Mouse (Mus musculus) neural tube, embryonic 14.5 days (tissue): ENCODE measurements around the gene Gng11. TPM values are rescaled to one million over a fixed set of nuclear protein-coding genes. Genes with fewer than 3 reads are reported as not detected.

Source experiments
- ATAC-seq: fragments of 200-750 bp; cut with Nextera tagmentation; 2 replicates; pipeline ENCODE4 v1.8.0; 2017; ENCODE audit warnings: low read depth, mild to moderate bottlenecking, moderate TSS enrichment, moderate library complexity
- H3K27ac ChIP-seq: fragments of 300-500 bp; sonication (generic); 2 replicates; pipeline ENCODE4 v1.5.1; 2014; ENCODE audit warnings: low read depth, mild to moderate bottlenecking, control low read depth, low read length, moderate library complexity, mixed read lengths
- H3K27me3 ChIP-seq: fragments of 300-500 bp; sonication (generic); 2 replicates; pipeline ENCODE4 v1.6.1; 2014; ENCODE audit warnings: low read length; ENCODE audit not compliant: control insufficient read depth, insufficient read depth
- H3K36me3 ChIP-seq: fragments of 300-500 bp; sonication (generic); 2 replicates; pipeline ENCODE4 v1.6.1; 2014; ENCODE audit warnings: low read length, mixed read lengths; ENCODE audit not compliant: control insufficient read depth, insufficient read depth
- H3K4me1 ChIP-seq: fragments of 300-500 bp; sonication (generic); 2 replicates; pipeline ENCODE4 v1.6.1; 2014; ENCODE audit warnings: low read length; ENCODE audit not compliant: control insufficient read depth, insufficient read depth
- H3K4me2 ChIP-seq: fragments of 300-500 bp; sonication (generic); 2 replicates; pipeline ENCODE4 v1.6.1; 2014; ENCODE audit warnings: mild to moderate bottlenecking, low read depth, low read length, control low read depth
- H3K4me3 ChIP-seq: fragments of 300-500 bp; sonication (generic); 2 replicates; pipeline ENCODE4 v1.5.1; 2014; ENCODE audit warnings: low read depth, low read length, control low read depth, mixed read lengths
- H3K9ac ChIP-seq: fragments of 300-500 bp; sonication (generic); replicated peaks from 2 replicates; pipeline ENCODE4 v1.6.1; 2014; ENCODE audit warnings: low read depth, mild to moderate bottlenecking, control low read depth, low read length, mixed read lengths
- H3K9me3 ChIP-seq: fragments of 300-500 bp; sonication (generic); 2 replicates; pipeline ENCODE4 v1.6.1; 2016; ENCODE audit warnings: low read length; ENCODE audit not compliant: control insufficient read depth
- WGBS: fragments of 180-500 bp; shearing (Covaris S2); extraction: QIAGEN DNeasy Blood & Tissue Kit; methylation state at CpG from one replicate; pipeline ENCODE4 v1.1.7; 2014; 5-methylcytosine and 5-hydroxymethylcytosine counted together
- polyA plus RNA-seq: library from polyadenylated mRNA; unstranded; fragments of >200 nt; fragmentation: Nextera tagmentation; extraction: Ambion mirVana; gene quantifications from 2 replicates; pipeline ENCODE4 v1.2.1, GENCODE M21; 2014

Gng11 gene
- 15.9 and 34.6 TPM in 2 replicates for polyA plus RNA-seq

DNA sequence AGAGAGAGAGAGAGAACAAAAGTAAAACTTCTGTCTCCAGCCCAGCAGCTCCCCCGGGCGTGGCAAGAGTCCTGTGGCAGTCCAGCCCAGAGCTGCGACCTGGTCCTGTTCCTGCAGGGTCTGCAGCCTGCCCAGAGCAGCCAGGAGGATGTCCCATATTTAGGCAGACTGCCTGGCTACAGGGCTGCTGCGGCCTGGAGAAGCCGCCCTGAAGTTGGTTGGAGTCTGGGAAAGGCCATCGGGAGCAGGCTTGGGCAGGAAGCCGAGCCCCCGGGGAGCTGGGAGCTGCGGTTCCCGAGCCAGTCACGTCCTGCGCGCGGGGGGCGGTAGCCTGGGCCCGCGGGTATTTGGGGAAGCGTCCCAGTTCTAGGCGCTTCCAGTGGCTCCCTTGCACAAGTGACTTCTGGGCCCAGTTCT, at the start of gene Gng11:
Gene Gng11, plus strand, starts transcription at position 15 of the 417 bp plus-strand sequence.
- no peaks in the 10 kb centered on the region for H3K27me3 ChIP-seq
- H3K9ac ChIP-seq, result peak within 1 kb of the TSS; percentile 28; the same call in 1 of the 2 replicates
- WGBS, result 1% methylated on average over 19 of the region's 19 CpGs
- no peaks in the 10 kb centered on the region for H3K9me3 ChIP-seq
- H3K4me2 ChIP-seq, result peak within 1 kb of the TSS; percentile 42
- H3K4me1 ChIP-seq, result no peaks in the 10 kb centered on the region
- H3K27ac ChIP-seq, result peak within 1 kb of the TSS; percentile 48
- peak; percentile 72 for ATAC-seq
- no peaks in the 10 kb centered on the region for H3K36me3 ChIP-seq
- H3K4me3 ChIP-seq, result peak within 1 kb of the TSS; percentile 27

DNA sequence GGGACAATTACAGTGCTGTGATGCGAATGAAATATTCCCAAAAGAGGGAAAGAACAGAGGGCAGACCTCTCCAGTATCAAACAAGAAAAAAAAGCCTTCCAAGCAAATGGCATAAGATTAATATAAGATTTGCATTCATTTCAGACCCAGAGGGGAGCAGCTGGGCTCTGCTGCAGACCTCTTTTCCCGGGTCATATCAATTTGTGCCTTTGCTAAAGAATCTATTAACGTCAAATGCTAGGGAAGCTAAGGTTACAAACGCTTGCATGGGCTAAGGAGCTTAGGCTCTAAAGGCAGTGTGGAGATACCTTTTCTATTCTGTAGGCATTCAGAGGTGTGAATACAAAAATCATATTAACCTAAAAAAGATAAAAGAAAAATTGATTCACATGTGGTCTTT, 48.7 kb upstream of the Gng11 start:
- Histone ChIP-seq H3K27ac (no peak overlapping the region), H3K4me1 (no peaks in the 10 kb centered on the region), H3K4me3 (no peak overlapping the region), H3K9me3 (no peaks in the 10 kb centered on the region), H3K4me2 (no peak overlapping the region), H3K36me3 (no peaks in the 10 kb centered on the region), H3K9ac (no peak overlapping the region), H3K27me3 (no peaks in the 10 kb centered on the region)
- WGBS, result 42% methylated on average over 4 of the region's 4 CpGs
- no peak for ATAC-seq

DNA sequence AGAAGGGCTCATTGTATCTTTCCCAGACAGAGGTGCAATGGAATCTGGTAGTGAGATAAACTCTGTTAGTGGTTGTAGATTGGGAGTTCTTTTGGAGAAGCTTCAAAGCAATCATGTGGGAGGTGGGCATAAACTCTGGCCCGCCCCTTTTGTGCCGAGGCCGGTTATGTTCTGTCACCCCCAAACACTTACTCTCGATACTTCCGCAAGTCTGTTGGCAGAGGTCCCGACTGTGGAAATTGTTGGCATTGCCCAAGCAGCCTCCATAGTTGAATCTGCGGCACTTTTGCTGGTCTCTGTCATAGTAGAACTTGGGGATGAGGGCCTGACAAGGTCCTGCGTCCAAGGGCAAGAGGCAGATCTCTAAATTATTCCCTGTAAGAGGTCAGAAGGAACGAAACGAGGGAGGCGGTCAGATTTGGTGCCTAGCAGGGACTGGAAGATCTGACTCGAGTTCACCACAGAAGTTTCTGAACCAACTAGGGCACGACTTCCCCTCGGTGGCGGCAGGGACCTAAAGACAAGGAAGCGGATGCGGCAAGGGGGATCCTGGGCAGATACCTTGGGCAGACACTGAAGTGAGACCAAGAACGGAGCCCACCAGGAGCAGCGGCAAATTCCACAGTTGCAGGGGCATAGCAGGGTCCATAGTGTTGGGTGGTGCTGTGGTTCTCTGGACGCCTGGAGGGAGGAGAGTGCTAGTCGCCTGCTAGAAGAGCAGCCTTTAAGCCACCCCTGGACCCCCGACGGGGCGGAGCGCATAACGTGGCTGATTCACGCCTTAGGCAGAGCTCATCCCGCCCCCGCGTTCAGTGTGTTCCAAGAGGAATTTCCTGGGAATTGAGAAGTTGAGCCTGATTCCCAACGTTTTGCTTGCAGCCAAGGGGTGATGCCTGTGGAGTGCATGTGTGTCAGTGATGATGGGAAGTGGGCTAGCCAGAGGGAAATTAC, 35.8 kb upstream of the Gng11 start:
- Histone ChIP-seq H3K27ac (no peak overlapping the region), H3K36me3 (no peaks in the 10 kb centered on the region), H3K4me2 (peak overlapping the region; percentile 14; the same call in 1 of the 2 replicates), H3K4me1 (no peaks in the 10 kb centered on the region), H3K27me3 (no peaks in the 10 kb centered on the region), H3K9me3 (no peaks in the 10 kb centered on the region), H3K4me3 (no peak overlapping the region), H3K9ac (no peak overlapping the region)
- no peak for ATAC-seq
- WGBS, result 30% methylated on average over 31 of the region's 31 CpGs

DNA sequence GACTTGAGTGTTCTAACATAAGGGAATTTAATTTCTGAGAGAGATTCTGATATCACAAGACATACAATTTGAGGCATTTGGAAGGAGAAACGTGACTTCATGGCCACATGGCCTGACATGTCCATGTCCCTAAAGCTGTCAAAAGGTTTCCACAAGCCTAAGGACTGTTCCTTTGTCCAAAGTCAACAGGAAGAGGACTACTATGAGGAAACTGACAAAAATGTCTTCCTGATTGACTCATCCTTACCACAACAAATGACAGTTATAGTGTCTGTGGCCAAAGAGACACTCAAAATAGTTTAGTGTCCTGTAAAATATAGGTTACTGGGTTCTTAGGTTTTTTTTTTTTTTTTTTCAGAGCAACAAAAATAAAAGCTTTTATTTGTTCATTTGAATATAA, 30.0 kb upstream of the Gng11 start:
- Histone ChIP-seq H3K36me3 (no peaks in the 10 kb centered on the region), H3K9ac (no peak overlapping the region), H3K4me1 (no peaks in the 10 kb centered on the region), H3K27me3 (no peaks in the 10 kb centered on the region), H3K4me3 (no peak overlapping the region), H3K9me3 (no peaks in the 10 kb centered on the region), H3K27ac (no peak overlapping the region), H3K4me2 (no peak overlapping the region)
- no peak for ATAC-seq
- 85% methylated on average over 1 of the region's 1 CpGs for WGBS

DNA sequence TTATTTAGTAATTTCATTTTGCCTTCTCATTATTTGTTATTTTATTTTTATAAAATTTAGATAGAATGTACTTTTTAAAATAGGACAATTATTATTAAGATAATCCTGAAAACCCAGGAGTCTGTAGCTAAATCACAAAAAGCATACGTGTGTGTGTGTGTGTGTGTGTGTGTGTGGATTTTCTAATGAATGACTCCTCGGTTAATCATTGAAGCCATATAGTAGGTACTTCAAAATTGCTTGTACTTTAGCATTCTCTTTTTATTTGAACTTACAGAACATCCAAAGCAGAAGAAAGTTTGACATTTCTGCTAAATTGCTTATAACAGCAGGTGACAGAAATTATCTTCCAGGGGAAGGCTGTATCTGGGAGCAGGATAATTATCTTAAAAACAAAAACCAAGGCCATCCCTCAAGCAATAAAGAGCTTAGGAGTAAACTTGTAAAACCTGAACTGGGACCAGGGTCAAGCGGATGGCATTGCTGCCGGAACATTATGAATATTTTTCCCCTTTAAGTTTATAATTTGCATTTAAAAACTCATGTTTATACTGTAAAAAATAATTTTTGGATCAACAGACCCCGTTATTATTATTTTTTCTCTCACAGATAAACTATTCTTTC, 20.9 kb upstream of the Gng11 start:
- Histone ChIP-seq H3K27me3 (no peaks in the 10 kb centered on the region), H3K9ac (no peak overlapping the region), H3K4me1 (no peaks in the 10 kb centered on the region), H3K4me2 (no peak overlapping the region), H3K9me3 (no peaks in the 10 kb centered on the region), H3K36me3 (no peaks in the 10 kb centered on the region), H3K4me3 (no peak overlapping the region), H3K27ac (no peak overlapping the region)
- WGBS, result 86% methylated on average over 5 of the region's 5 CpGs
- ATAC-seq, result no peak

DNA sequence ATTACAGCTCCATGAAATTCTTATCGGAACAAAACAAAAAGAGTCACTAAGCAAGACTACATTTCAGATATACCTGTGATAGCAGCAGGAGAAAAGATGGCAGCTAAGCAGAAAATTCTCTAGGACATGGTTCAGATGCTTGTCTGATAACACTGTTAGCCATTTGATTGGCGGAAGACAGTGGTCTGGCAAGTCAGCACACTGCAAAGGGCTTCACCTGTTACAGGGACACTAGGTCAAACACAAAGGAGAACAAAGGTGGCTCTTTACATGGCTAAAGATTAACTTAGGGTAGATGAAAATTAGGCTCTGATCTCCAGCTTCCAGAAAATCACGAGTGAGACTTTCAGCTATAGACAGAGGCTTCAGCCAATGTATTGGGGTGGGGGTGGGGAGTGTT, 15.0 kb upstream of the Gng11 start, which contains the start of gene Tfpi2:
Gene Tfpi2, minus strand, starts transcription at position 170 of the 400 bp plus-strand sequence.
- Histone ChIP-seq H3K36me3 (no peaks in the 10 kb centered on the region), H3K4me2 (no peak within 1 kb of the TSS), H3K27ac (no peak within 1 kb of the TSS), H3K4me1 (no peaks in the 10 kb centered on the region), H3K9ac (no peak within 1 kb of the TSS), H3K4me3 (no peak within 1 kb of the TSS), H3K9me3 (no peaks in the 10 kb centered on the region), H3K27me3 (no peaks in the 10 kb centered on the region)
- WGBS, result 79% methylated on average over 3 of the region's 3 CpGs
- ATAC-seq, result no peak

DNA sequence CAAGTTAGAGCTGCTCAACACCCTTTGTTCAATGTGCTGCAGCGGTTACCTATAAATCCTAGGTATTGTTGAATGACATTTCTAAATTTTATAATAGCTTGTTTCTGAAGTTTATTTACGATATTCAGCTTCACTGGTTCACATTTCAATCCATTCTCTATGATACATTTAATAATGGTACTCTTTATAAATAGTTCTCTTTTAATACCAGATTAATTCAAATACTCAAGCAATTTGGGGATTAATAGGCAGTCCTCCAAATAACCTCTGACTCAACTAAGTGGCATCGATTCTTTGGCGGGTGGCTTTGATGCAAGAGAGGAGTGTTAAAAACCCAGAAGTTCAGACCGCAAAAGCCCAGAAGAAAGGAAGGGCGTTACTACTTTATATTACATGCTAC, 10.2 kb upstream of the Gng11 start, which contains the start of gene Gngt1:
Gene Gngt1, plus strand, starts transcription at position 301 of the 400 bp plus-strand sequence.
- no peaks in the 10 kb centered on the region for H3K36me3 ChIP-seq
- H3K27me3 ChIP-seq, result no peaks in the 10 kb centered on the region
- H3K4me2 ChIP-seq, result no peak within 1 kb of the TSS
- no peak within 1 kb of the TSS for H3K9ac ChIP-seq
- no peak within 1 kb of the TSS for H3K4me3 ChIP-seq
- no peaks in the 10 kb centered on the region for H3K4me1 ChIP-seq
- H3K27ac ChIP-seq, result no peak within 1 kb of the TSS
- WGBS, result 86% methylated on average over 6 of the region's 6 CpGs
- ATAC-seq, result no peak
- H3K9me3 ChIP-seq, result no peaks in the 10 kb centered on the region

DNA sequence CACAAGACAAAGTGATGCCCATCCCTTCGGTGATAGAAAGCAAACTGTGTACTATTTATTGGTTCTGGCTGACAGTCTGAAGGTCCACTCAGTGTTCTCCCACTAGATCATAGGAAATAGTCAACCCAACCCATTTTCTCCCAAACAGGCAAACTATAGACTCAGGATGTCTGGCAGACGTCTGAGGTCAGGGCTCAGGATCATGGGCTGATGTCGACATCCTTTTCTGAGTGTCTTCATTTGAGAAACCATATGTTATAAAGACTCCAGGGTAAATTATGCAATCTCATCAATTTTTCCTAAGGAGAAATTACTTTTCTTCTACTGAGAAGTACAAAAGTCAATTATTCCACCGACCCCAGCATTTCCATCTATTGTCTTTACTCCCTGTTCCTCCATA, 5.6 kb upstream of the Gng11 start:
- H3K4me2 ChIP-seq, result no peak overlapping the region
- H3K4me3 ChIP-seq, result no peak overlapping the region
- H3K9ac ChIP-seq, result no peak overlapping the region
- no peak overlapping the region for H3K27ac ChIP-seq
- no peaks in the 10 kb centered on the region for H3K27me3 ChIP-seq
- H3K36me3 ChIP-seq, result no peaks in the 10 kb centered on the region
- WGBS, result 85% methylated on average over 4 of the region's 4 CpGs
- no peaks in the 10 kb centered on the region for H3K4me1 ChIP-seq
- ATAC-seq, result no peak
- H3K9me3 ChIP-seq, result no peaks in the 10 kb centered on the region

DNA sequence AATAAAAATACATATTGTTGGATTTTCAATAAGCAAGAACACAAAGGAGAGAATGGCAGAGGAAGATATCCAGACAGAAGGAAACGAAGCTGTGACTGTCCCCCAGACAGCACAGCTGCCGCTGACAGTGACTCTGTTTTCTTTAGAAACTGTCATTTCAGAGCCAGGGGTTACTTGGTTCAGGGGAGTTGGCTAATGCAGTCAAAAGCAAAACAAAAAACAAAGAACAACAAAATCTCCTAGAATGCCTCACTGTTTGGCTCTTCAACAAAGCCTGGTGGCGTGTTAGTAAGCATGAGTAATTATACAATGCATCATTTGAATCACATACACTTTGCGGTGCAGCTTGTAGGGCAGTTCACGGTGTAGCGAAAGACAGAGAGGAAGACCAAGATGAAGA, 4.4 kb upstream of the Gng11 start:
- Histone ChIP-seq H3K9me3 (no peaks in the 10 kb centered on the region), H3K36me3 (no peaks in the 10 kb centered on the region), H3K27me3 (no peaks in the 10 kb centered on the region), H3K9ac (no peak overlapping the region), H3K4me3 (no peak overlapping the region), H3K4me1 (no peaks in the 10 kb centered on the region), H3K4me2 (no peak overlapping the region), H3K27ac (no peak overlapping the region)
- WGBS, result 69% methylated on average over 6 of the region's 6 CpGs
- no peak for ATAC-seq
